10 mouse cellular contexts compared by ENCODE assay signal in the genomic region with DNA sequence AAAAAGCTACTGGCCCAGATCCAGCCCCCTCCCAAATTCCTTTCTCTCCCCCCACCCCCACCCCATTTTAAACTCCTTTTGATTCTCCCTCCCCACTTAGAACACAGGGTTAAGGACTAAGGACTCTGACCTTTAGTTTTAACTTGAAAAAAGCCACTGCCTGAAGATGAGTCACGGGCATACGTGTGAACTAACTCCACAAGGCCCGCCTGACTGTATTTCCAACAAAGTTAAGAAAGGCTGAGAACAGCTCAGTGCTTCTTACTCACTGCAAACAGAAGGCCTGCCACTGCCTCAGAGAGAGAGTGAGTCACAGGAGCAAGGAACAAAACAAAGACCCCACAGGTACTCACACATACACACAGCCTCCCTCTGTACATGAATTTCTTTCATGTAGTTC. TPM values are rescaled to one million over a fixed set of nuclear protein-coding genes. Genes with fewer than 3 reads are reported as not detected.
DNase-seq lines count a peak whose midpoint lies in the region; ATAC-seq and TF ChIP-seq lines count a peak whose summit lies in the region.
"Had no signal": no experiment of that assay in that cellular context is flagged by ENCODE, and none has a peak within 500 bp of the region (broad histone marks: within the 10 kb centered on the region; RNA-seq: fewer than 3 reads in every experiment).

No protein-coding gene starts in this region.

- H3K27ac ChIP-seq in forebrain, embryonic 13.5 days: no peak overlapping the region
- H3K27ac ChIP-seq in forebrain, postnatal 0 days (ENCODE audit: low read depth, low read length): no peak overlapping the region
- H3K27ac ChIP-seq: macrophage had no signal

- ATAC-seq in forebrain, embryonic 13.5 days: 0 out of 2 replicates have a peak, but pooled peaks have one; percentile 43
- no peak for ATAC-seq in forebrain, postnatal 0 days
- ATAC-seq in erythroblast, adult 5-6 weeks (replicated peaks; ENCODE audit: low FRiP score, poor library complexity, severe bottlenecking): no peak

- DNase-seq in forebrain, postnatal 0 days: no peak
- peak; percentile 56 for DNase-seq in urinary bladder, postnatal 14 days (ENCODE audit: low spot score)
- no peak for DNase-seq in urinary bladder, postnatal 4 days (ENCODE audit: low spot score in 2 of 2)
- peak; percentile 77 for DNase-seq in induced T-regulatory cell, adult 2 months (ENCODE audit: low read depth)
- peak; percentile 31 for DNase-seq in lung, postnatal 10 days
- DNase-seq in gastrocnemius, adult 8-10 months (ENCODE audit: low spot score in 2 of 2): no peak

- no peaks in the 10 kb centered on the region for H3K27me3 ChIP-seq in forebrain, embryonic 13.5 days
- H3K27me3 ChIP-seq in forebrain, postnatal 0 days (ENCODE audit: insufficient read depth, low read length): no peaks in the 10 kb centered on the region
- H3K27me3 ChIP-seq: embryonic facial prominence, embryonic 13.5 days had no signal

- no peak overlapping the region for H3K9ac ChIP-seq in forebrain, embryonic 13.5 days
- H3K9ac ChIP-seq in forebrain, postnatal 0 days: no peak overlapping the region
- H3K9ac ChIP-seq: embryonic facial prominence, embryonic 13.5 days had no signal

- H3K36me3 ChIP-seq in forebrain, embryonic 13.5 days (ENCODE audit: poor library complexity, severe bottlenecking): no peaks in the 10 kb centered on the region
- H3K36me3 ChIP-seq in forebrain, postnatal 0 days (ENCODE audit: insufficient read depth): no peaks in the 10 kb centered on the region
- H3K36me3 ChIP-seq: embryonic facial prominence, embryonic 13.5 days had no signal

- H3K4me1 ChIP-seq in forebrain, embryonic 13.5 days: peaks cover 33% of the 10 kb centered on the region
- 0 out of 2 replicates have a peak, but pooled peaks cover 6% of the 10 kb centered on the region for H3K4me1 ChIP-seq in forebrain, postnatal 0 days (ENCODE audit: insufficient read depth)

- 8% methylated on average over 3 of the region's 3 CpGs for WGBS in forebrain, embryonic 13.5 days
- 13% methylated on average over 3 of the region's 3 CpGs for WGBS in forebrain, postnatal 0 days

- no peak overlapping the region for H3K4me2 ChIP-seq in forebrain, embryonic 13.5 days
- no peak overlapping the region for H3K4me2 ChIP-seq in forebrain, postnatal 0 days (ENCODE audit: low read depth)
- H3K4me2 ChIP-seq: embryonic facial prominence, embryonic 13.5 days had no signal

- H3K9me3 ChIP-seq in forebrain, embryonic 13.5 days (replicated peaks): no peaks in the 10 kb centered on the region
- H3K9me3 ChIP-seq in forebrain, postnatal 0 days (ENCODE audit: low read length): no peaks in the 10 kb centered on the region
- H3K9me3 ChIP-seq: embryonic facial prominence, embryonic 13.5 days had no signal

- H3K4me3 ChIP-seq in forebrain, embryonic 13.5 days: no peak overlapping the region
- no peak overlapping the region for H3K4me3 ChIP-seq in forebrain, postnatal 0 days (ENCODE audit: low read depth, low read length)
- H3K4me3 ChIP-seq: embryonic facial prominence, embryonic 13.5 days had no signal

- TF ChIP-seq CTCF in forebrain, postnatal 0 days (IDR thresholded peaks at IDR 0.05; ENCODE audit: low read depth): no peak

RNA-seq across cellular contexts. Expression of gene Mllt3, which starts 48.6 kb away (rescaled TPM):
- polyA plus RNA-seq in forebrain, embryonic 13.5 days (2015; fragmentation: Nextera tagmentation; extraction: Ambion mirVana): 107 and 116 TPM in 2 replicates
- total RNA-seq in forebrain, postnatal 0 days (2014; rRNA removed): 38.5 and 41.0 TPM in 2 replicates
- polyA plus RNA-seq in forebrain, postnatal 0 days (2015; fragmentation: Nextera tagmentation; extraction: Ambion mirVana): 65.2 and 75.2 TPM in 2 replicates
- 100 to 1,000 TPM; 152 to 188 (median 173) TPM for total RNA-seq in gastrocnemius, adult 8-10 months (2022)
- total RNA-seq in erythroblast, adult 5-6 weeks (2015; ENCODE audit: low replicate concordance): 84.9 and 85.9 TPM in 2 replicates
- 93.2 and 111 TPM in 2 replicates for total RNA-seq in erythroblast, adult 5-6 weeks (2017; ENCODE audit: low replicate concordance)

Comparison
In these comparisons a context has a peak if more than half of its experiments do, and no peak if none do; other contexts are left out.
1. DNase-seq: peak in urinary bladder, postnatal 14 days (single experiment), induced T-regulatory cell, adult 2 months (single experiment) and lung, postnatal 10 days (single experiment); none in forebrain, postnatal 0 days (single experiment), urinary bladder, postnatal 4 days (0 of 2) and gastrocnemius, adult 8-10 months (0 of 2).